Mouse (Mus musculus): Measurements from ENCODE around the gene Pard3. TPM values are rescaled to one million over a fixed set of nuclear protein-coding genes. Genes with fewer than 3 reads are reported as not detected.

Pard3 gene
- polyA plus RNA-seq, 1 experiment from 2014 or later = 54.3 TPM

GRCm38 (mm10) chr8:127495226-127495780 is 431.6 kb downstream of the Pard3 start:
- 56% methylated on average over 4 of the region's 4 CpGs for WGBS
- H3K36me3 ChIP-seq = no peaks in the 10 kb centered on the region
- 0 out of 2 replicates have a peak, but pooled peaks cover 3% of the 10 kb centered on the region for H3K4me1 ChIP-seq
- H3K9ac ChIP-seq = no peak overlapping the region
- no peaks in the 10 kb centered on the region for H3K27me3 ChIP-seq
- no peak overlapping the region for H3K4me3 ChIP-seq
- ATAC-seq (ENCODE audit: insufficient number of reproducible peaks, insufficient read depth, low FRiP score, low TSS enrichment) = no peak
- H3K9me3 ChIP-seq = no peaks in the 10 kb centered on the region
- no peak overlapping the region for H3K27ac ChIP-seq
- H3K4me2 ChIP-seq (replicated peaks) = no peak overlapping the region

GRCm38 (mm10) chr8:127498997-127499719 is 435.5 kb downstream of the Pard3 start:
- H3K36me3 ChIP-seq = no peaks in the 10 kb centered on the region
- 0 out of 2 replicates have a peak, but pooled peaks cover 3% of the 10 kb centered on the region for H3K4me1 ChIP-seq
- no peak overlapping the region for H3K4me3 ChIP-seq
- 48% methylated on average over 13 of the region's 13 CpGs for WGBS
- H3K9me3 ChIP-seq = no peaks in the 10 kb centered on the region
- H3K9ac ChIP-seq = no peak overlapping the region
- ATAC-seq (ENCODE audit: insufficient number of reproducible peaks, insufficient read depth, low FRiP score, low TSS enrichment) = no peak
- no peak overlapping the region for H3K27ac ChIP-seq
- H3K4me2 ChIP-seq (replicated peaks) = no peak overlapping the region
- no peaks in the 10 kb centered on the region for H3K27me3 ChIP-seq

- Histone ChIP-seq H3K4me2 (replicated peaks) (no peak overlapping the region), H3K4me3 (no peak overlapping the region), H3K27ac (no peak overlapping the region), H3K9ac (no peak overlapping the region), H3K27me3 (no peaks in the 10 kb centered on the region), H3K4me1 (0 out of 2 replicates have a peak, but pooled peaks cover 3% of the 10 kb centered on the region), H3K36me3 (no peaks in the 10 kb centered on the region), H3K9me3 (no peaks in the 10 kb centered on the region)
- no peak for ATAC-seq (ENCODE audit: insufficient number of reproducible peaks, insufficient read depth, low FRiP score, low TSS enrichment)
- WGBS = 67% methylated on average over 13 of the region's 13 CpGs
These were observed 436.0 kb downstream of the Pard3 start for GRCm38 (mm10) chr8:127499720-127500114.

DNA sequence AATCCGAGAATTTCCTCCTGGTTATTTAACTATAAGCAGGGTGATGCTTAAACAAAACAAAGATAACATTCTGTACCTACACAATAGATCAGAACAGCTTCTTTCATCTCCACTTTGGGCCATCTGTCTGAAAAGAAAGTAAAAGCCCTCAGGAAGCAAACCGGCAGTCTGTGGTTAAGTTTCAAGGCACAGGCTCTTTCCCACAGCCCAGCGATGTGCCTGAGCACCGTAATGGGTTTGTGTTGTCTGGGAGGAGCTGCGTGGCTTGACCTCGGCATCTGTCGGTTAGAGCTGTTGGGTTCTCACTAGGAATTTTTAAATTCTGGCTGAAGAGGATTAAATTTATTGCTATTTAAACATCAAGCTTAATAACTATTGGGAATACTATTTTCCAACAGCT is 436.5 kb downstream of the Pard3 start:
- Histone ChIP-seq H3K9me3 (no peaks in the 10 kb centered on the region), H3K36me3 (no peaks in the 10 kb centered on the region), H3K27ac (no peak overlapping the region), H3K4me3 (no peak overlapping the region), H3K9ac (no peak overlapping the region), H3K4me2 (replicated peaks) (no peak overlapping the region), H3K4me1 (0 out of 2 replicates have a peak, but pooled peaks cover 3% of the 10 kb centered on the region), H3K27me3 (no peaks in the 10 kb centered on the region)
- ATAC-seq (ENCODE audit: insufficient number of reproducible peaks, insufficient read depth, low FRiP score, low TSS enrichment) = no peak
- 11% methylated on average over 7 of the region's 7 CpGs for WGBS

GRCm38 (mm10) chr8:127501756-127502155 is 438.1 kb downstream of the Pard3 start:
- Histone ChIP-seq H3K27me3 (no peaks in the 10 kb centered on the region), H3K4me1 (no peaks in the 10 kb centered on the region), H3K9me3 (no peaks in the 10 kb centered on the region), H3K36me3 (no peaks in the 10 kb centered on the region), H3K4me3 (no peak overlapping the region), H3K4me2 (replicated peaks) (no peak overlapping the region), H3K27ac (no peak overlapping the region), H3K9ac (no peak overlapping the region)
- 71% methylated on average over 1 of the region's 1 CpGs for WGBS
- no peak for ATAC-seq (ENCODE audit: insufficient number of reproducible peaks, insufficient read depth, low FRiP score, low TSS enrichment)

- no peaks in the 10 kb centered on the region for H3K27me3 ChIP-seq
- H3K9ac ChIP-seq = no peak overlapping the region
- no peak overlapping the region for H3K4me2 ChIP-seq (replicated peaks)
- no peaks in the 10 kb centered on the region for H3K9me3 ChIP-seq
- no peak overlapping the region for H3K27ac ChIP-seq
- H3K36me3 ChIP-seq = no peaks in the 10 kb centered on the region
- WGBS = 83% methylated on average over 1 of the region's 1 CpGs
- H3K4me3 ChIP-seq = no peak overlapping the region
- H3K4me1 ChIP-seq = no peaks in the 10 kb centered on the region
- ATAC-seq (ENCODE audit: insufficient number of reproducible peaks, insufficient read depth, low FRiP score, low TSS enrichment) = no peak
These were observed 441.6 kb downstream of the Pard3 start for GRCm38 (mm10) chr8:127505286-127505685.

- Histone ChIP-seq H3K4me1 (no peaks in the 10 kb centered on the region), H3K27me3 (no peaks in the 10 kb centered on the region), H3K36me3 (no peaks in the 10 kb centered on the region), H3K4me2 (replicated peaks) (no peak overlapping the region), H3K9me3 (no peaks in the 10 kb centered on the region), H3K9ac (no peak overlapping the region), H3K27ac (no peak overlapping the region), H3K4me3 (no peak overlapping the region)
- WGBS = 97% methylated on average over 1 of the region's 1 CpGs
- no peak for ATAC-seq (ENCODE audit: insufficient number of reproducible peaks, insufficient read depth, low FRiP score, low TSS enrichment)
These were observed 442.6 kb downstream of the Pard3 start for GRCm38 (mm10) chr8:127506336-127506735.

- Histone ChIP-seq H3K27me3 (no peaks in the 10 kb centered on the region), H3K36me3 (no peaks in the 10 kb centered on the region), H3K4me3 (no peak overlapping the region), H3K9ac (no peak overlapping the region), H3K27ac (no peak overlapping the region), H3K9me3 (no peaks in the 10 kb centered on the region), H3K4me1 (peaks cover 12% of the 10 kb centered on the region; the same call in 1 of the 2 replicates), H3K4me2 (replicated peaks) (no peak overlapping the region)
- no peak for ATAC-seq (ENCODE audit: insufficient number of reproducible peaks, insufficient read depth, low FRiP score, low TSS enrichment)
- 67% methylated on average over 1 of the region's 1 CpGs for WGBS
These were observed 447.6 kb downstream of the Pard3 start for GRCm38 (mm10) chr8:127511341-127511740.

- Histone ChIP-seq H3K9ac (no peak overlapping the region), H3K4me2 (replicated peaks) (no peak overlapping the region), H3K4me3 (no peak overlapping the region), H3K27me3 (no peaks in the 10 kb centered on the region), H3K4me1 (peaks cover 12% of the 10 kb centered on the region; the same call in 1 of the 2 replicates), H3K27ac (no peak overlapping the region), H3K9me3 (no peaks in the 10 kb centered on the region), H3K36me3 (no peaks in the 10 kb centered on the region)
- WGBS = 53% methylated on average over 1 of the region's 1 CpGs
- no peak for ATAC-seq (ENCODE audit: insufficient number of reproducible peaks, insufficient read depth, low FRiP score, low TSS enrichment)
These were observed 448.4 kb downstream of the Pard3 start for GRCm38 (mm10) chr8:127512001-127512573.

DNA sequence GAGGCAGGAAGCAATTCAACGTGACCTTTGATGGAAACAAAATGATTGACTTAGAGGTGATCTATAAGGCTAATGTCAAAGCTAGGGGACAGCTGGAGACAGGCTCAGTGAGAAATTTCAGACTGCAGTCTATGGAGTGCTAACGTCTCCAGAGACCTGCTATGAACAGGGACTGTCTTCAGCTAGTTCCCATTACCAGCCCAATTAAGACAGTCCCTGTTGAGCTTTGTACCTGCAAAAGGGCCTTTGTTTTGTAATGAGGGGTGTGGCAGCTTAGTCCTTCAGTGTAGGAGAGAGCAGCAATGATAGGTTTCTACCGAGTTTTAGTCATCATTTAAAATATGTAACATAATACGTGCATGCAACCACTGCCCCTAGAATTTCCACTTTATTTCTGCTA is 448.9 kb downstream of the Pard3 start:
- Histone ChIP-seq H3K9ac (no peak overlapping the region), H3K36me3 (no peaks in the 10 kb centered on the region), H3K4me1 (peaks cover 12% of the 10 kb centered on the region; the same call in 1 of the 2 replicates), H3K4me2 (replicated peaks) (no peak overlapping the region), H3K9me3 (no peaks in the 10 kb centered on the region), H3K4me3 (no peak overlapping the region), H3K27ac (no peak overlapping the region), H3K27me3 (no peaks in the 10 kb centered on the region)
- ATAC-seq (ENCODE audit: insufficient number of reproducible peaks, insufficient read depth, low FRiP score, low TSS enrichment) = no peak
- WGBS = 49% methylated on average over 4 of the region's 4 CpGs

DNA sequence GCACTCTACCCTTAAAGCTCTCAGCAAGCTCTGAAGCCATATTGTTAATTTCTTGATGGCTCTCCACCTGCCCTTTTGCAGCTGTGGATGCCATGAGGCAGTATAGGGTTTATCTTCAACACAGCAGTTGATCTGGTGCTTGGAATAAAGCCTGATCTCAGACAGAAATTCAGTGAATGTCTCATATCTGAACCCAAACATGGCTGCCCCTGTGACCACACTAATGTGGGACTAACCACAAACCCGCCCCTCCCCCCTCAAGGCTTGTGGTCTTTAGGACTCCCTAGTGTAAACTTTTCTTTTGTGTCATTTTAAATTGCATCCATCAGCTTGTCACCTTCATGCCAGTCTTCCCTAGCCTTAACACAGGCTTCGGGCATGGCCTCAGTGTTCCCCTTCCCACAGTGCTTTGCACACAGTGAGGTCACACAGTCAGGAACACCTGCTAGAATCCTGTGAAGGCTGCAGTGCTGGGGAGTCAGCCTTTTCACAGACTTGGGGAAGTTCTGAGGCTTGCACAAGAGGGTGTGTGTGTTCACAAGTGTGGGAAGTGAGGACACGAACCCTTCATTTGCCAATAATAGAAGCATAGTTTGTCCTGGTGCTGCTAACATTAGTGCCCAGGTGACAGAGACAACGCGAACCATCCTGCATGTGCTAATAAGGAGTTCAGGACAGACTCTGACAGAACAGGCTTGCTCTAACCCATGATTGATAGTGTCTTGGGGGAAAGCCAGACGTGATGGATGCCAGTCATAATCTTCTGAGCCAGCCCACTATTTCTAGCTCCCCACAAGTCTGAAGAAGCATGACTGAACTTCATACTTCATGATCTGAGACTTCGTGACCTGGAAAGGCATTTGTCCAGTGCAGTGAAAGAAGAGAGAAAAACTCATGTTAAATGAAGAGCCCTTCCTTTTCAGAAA is 451.4 kb downstream of the Pard3 start:
- Histone ChIP-seq H3K4me2 (replicated peaks) (no peak overlapping the region), H3K9me3 (no peaks in the 10 kb centered on the region), H3K9ac (no peak overlapping the region), H3K4me3 (no peak overlapping the region), H3K27ac (no peak overlapping the region), H3K4me1 (peaks cover 12% of the 10 kb centered on the region; the same call in 1 of the 2 replicates), H3K36me3 (no peaks in the 10 kb centered on the region), H3K27me3 (no peaks in the 10 kb centered on the region)
- 77% methylated on average over 7 of the region's 7 CpGs for WGBS
- ATAC-seq (ENCODE audit: insufficient number of reproducible peaks, insufficient read depth, low FRiP score, low TSS enrichment) = no peak

Measured in embryonic facial prominence, embryonic 12.5 days (tissue).